Mouse (Mus musculus): ENCODE results near the gene Trappc13. TPM values are rescaled to one million over a fixed set of nuclear protein-coding genes. Genes with fewer than 3 reads are reported as not detected.
A peak's percentile ranks its signal among the peaks of the same experiment; 100 is the strongest.
"Not testable (repeated sequence)": the region's sequence is repeated elsewhere in the genome, so short reads cannot be mapped to it uniquely, and the experiment has no call there.

The Trappc13 gene
- 10 to 100 TPM; 31.5 to 35.7 TPM for total RNA-seq (2021)
- long read RNA-seq, experiment 1, transcript Trappc13-205 (12 exons, 3,538 nt): major isoform, 6 of 38 reads
- long read RNA-seq, experiment 1, partial matches to known transcripts: 0 of 38 reads
- long read RNA-seq, experiment 1, other reads (novel, unspliced or antisense): 30 of 38 reads
- long read RNA-seq, experiment 2, transcript Trappc13-205 (12 exons, 3,538 nt): major isoform, 8 of 41 reads
- long read RNA-seq, experiment 2, partial matches to known transcripts: 0 of 41 reads
- long read RNA-seq, experiment 2, other reads (novel, unspliced or antisense): 33 of 41 reads

- peak; percentile 11 for DNase-seq
- intact Hi-C loops (cut with DNase I; ENCODE audit: low total_unique reads): no loop called here
Measured at GRCm38 (mm10) chr13:104177796-104178649, at the start of gene Trappc13. Trappc13 (minus strand) TSS chr13:104178469.

GRCm38 (mm10) chr13:104227478-104227877 is 49.2 kb upstream of the Trappc13 start:
- intact Hi-C loops (cut with DNase I; ENCODE audit: low total_unique reads): no loop called here
- no peak for DNase-seq

GRCm38 (mm10) chr13:104204313-104204712 is 26.0 kb upstream of the Trappc13 start:
- DNase-seq: no peak

GRCm38 (mm10) chr13:104195891-104196290 is 17.6 kb upstream of the Trappc13 start:
- intact Hi-C loops (cut with DNase I; ENCODE audit: low total_unique reads); DNase-seq: not testable (repeated sequence)

More at GRCm38 (mm10) chr13:104204313-104204712, 26.0 kb upstream of the Trappc13 start:
- intact Hi-C loops (cut with DNase I; ENCODE audit: low total_unique reads): no loop called here

GRCm38 (mm10) chr13:104187357-104187756 is 9.1 kb upstream of the Trappc13 start:
- no peak for DNase-seq
- intact Hi-C loops (cut with DNase I; ENCODE audit: low total_unique reads): no loop called here

- no peak for DNase-seq
- intact Hi-C loops (cut with DNase I; ENCODE audit: low total_unique reads): no loop called here
Measured at GRCm38 (mm10) chr13:104179176-104179888, 1.1 kb upstream of the Trappc13 start.

GRCm38 (mm10) chr13:104178650-104179121 is 417 bp upstream of the Trappc13 start, which contains the start of gene Trim23:
Trim23 (plus strand) TSS chr13:104178797.
- intact Hi-C loops (cut with DNase I; ENCODE audit: low total_unique reads): no loop called here
- DNase-seq: peak; percentile 98

- intact Hi-C loops (cut with DNase I; ENCODE audit: low total_unique reads): no loop called here
Measured at GRCm38 (mm10) chr13:104176874-104177273, 1.4 kb downstream of the Trappc13 start.

GRCm38 (mm10) chr13:104172498-104172897 is 5.8 kb downstream of the Trappc13 start:
- DNase-seq: no peak
- intact Hi-C loops (cut with DNase I; ENCODE audit: low total_unique reads): no loop called here

More at GRCm38 (mm10) chr13:104176874-104177273, 1.4 kb downstream of the Trappc13 start:
- no peak for DNase-seq

GRCm38 (mm10) chr13:104171711-104172110 is 6.6 kb downstream of the Trappc13 start:
- no peak for DNase-seq
- intact Hi-C loops (cut with DNase I; ENCODE audit: low total_unique reads): no loop called here

- intact Hi-C loops (cut with DNase I; ENCODE audit: low total_unique reads): no loop called here
- no peak for DNase-seq
Measured at GRCm38 (mm10) chr13:104155686-104156085, 22.6 kb downstream of the Trappc13 start.

- intact Hi-C loops (cut with DNase I; ENCODE audit: low total_unique reads): no loop called here
- DNase-seq: no peak
Measured at GRCm38 (mm10) chr13:104155106-104155505, 23.2 kb downstream of the Trappc13 start.

- intact Hi-C loops (cut with DNase I; ENCODE audit: low total_unique reads): no loop called here
Measured at GRCm38 (mm10) chr13:104154180-104154579, 24.1 kb downstream of the Trappc13 start.

GRCm38 (mm10) chr13:104145646-104146045 is 32.6 kb downstream of the Trappc13 start:
- DNase-seq: no peak
- intact Hi-C loops (cut with DNase I; ENCODE audit: low total_unique reads): no loop called here

More at GRCm38 (mm10) chr13:104154180-104154579, 24.1 kb downstream of the Trappc13 start:
- no peak for DNase-seq

- DNase-seq: no peak
- intact Hi-C loops (cut with DNase I; ENCODE audit: low total_unique reads): no loop called here
Measured at GRCm38 (mm10) chr13:104144871-104145270, 33.4 kb downstream of the Trappc13 start.

- DNase-seq: peak; percentile 74
- intact Hi-C loops (cut with DNase I; ENCODE audit: low total_unique reads): no loop called here
Measured at GRCm38 (mm10) chr13:104139369-104140209, 38.7 kb downstream of the Trappc13 start.

- intact Hi-C loops (cut with DNase I; ENCODE audit: low total_unique reads): no loop called here
Measured at GRCm38 (mm10) chr13:104134510-104135085, 43.7 kb downstream of the Trappc13 start.

GRCm38 (mm10) chr13:104132561-104132960 is 45.7 kb downstream of the Trappc13 start:
- intact Hi-C loops (cut with DNase I; ENCODE audit: low total_unique reads): no loop called here
- no peak for DNase-seq

More at GRCm38 (mm10) chr13:104134510-104135085, 43.7 kb downstream of the Trappc13 start:
- DNase-seq: no peak
